In the genomic region with DNA sequence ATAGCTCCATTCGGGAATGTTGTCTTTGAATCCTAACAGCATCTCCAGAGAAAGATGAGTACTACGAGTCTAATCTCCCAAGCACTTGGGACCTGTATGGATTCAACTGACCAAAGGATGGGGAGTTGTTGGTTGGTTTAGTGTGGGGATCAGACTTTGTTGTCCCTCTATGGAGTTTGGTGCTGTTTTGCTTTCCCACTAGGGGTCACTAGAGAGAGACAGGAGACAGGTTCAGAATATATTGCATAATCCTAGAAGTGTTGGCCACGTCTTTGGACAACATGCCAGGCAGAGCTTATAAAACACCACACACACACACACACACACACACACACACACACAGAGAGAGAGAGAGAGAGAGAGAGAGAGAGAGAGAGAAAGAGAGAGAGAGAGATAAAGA, we compare ENCODE assay signal across 9 mouse cellular contexts.
DNase-seq lines count a peak whose midpoint lies in the region; ATAC-seq and TF ChIP-seq lines count a peak whose summit lies in the region.
"Had no signal": no experiment of that assay in that cellular context is flagged by ENCODE, and none has a peak within 500 bp of the region (broad histone marks: within the 10 kb centered on the region; RNA-seq: fewer than 3 reads in every experiment).

No protein-coding gene starts in this region.

- no peak overlapping the region for H3K4me2 ChIP-seq in liver, embryonic 11.5 days
- no peak overlapping the region for H3K4me2 ChIP-seq in stomach, postnatal 0 days (replicated peaks; ENCODE audit: low read depth)
- H3K4me2 ChIP-seq: heart, embryonic 15.5 days had no signal

- 0 out of 2 replicates have a peak, but pooled peaks cover 2% of the 10 kb centered on the region for H3K27me3 ChIP-seq in liver, adult 2 months (ENCODE audit: control insufficient read depth, insufficient read depth, low read length)
- no peaks in the 10 kb centered on the region for H3K27me3 ChIP-seq in liver, embryonic 11.5 days (replicated peaks; ENCODE audit: control insufficient read depth, insufficient read depth, low read length)
- no peaks in the 10 kb centered on the region for H3K27me3 ChIP-seq in stomach, postnatal 0 days (ENCODE audit: control insufficient read depth, insufficient read depth, low read length)
- H3K27me3 ChIP-seq: heart, embryonic 15.5 days had no signal

- H3K4me3 ChIP-seq in liver, adult 2 months (ENCODE audit: insufficient read depth, low read depth, low read length), result no peak overlapping the region
- no peak overlapping the region for H3K4me3 ChIP-seq in liver, embryonic 11.5 days (ENCODE audit: low read depth, low read length)
- H3K4me3 ChIP-seq in stomach, postnatal 0 days (ENCODE audit: low read depth, low read length), result no peak overlapping the region
- H3K4me3 ChIP-seq: heart, embryonic 15.5 days had no signal

- TF ChIP-seq POLR2A in liver, adult 2 months (IDR thresholded peaks at IDR 0.05; ENCODE audit: extremely low read depth, insufficient read depth, low read length), result no peak

- no peak for ATAC-seq in liver, embryonic 11.5 days (replicated peaks; ENCODE audit: low FRiP score)
- ATAC-seq in stomach, postnatal 0 days (ENCODE audit: low FRiP score, low TSS enrichment), result 0 out of 2 replicates have a peak, but pooled peaks have one; percentile 19

- peak; percentile 5 to 8 for DNase-seq in cerebellum, adult 18-20 months
- no peak for DNase-seq in cerebellum, postnatal 36 days
- peak; percentile 81 for DNase-seq in liver, adult 2 months (ENCODE audit: extremely low read depth, low read depth, low spot score)
- no peak for DNase-seq in liver, embryonic 11.5 days (ENCODE audit: low spot score)
- DNase-seq in adrenal gland, postnatal 36 days, result peak; percentile 22 to 46
- peak; percentile 30 to 38 for DNase-seq in kidney, adult 8-10 months
- no peak for DNase-seq in stomach, postnatal 0 days (ENCODE audit: low spot score)
- no peak for DNase-seq in right cerebral cortex, postnatal 14 days

- H3K4me1 ChIP-seq in liver, adult 2 months (ENCODE audit: control insufficient read depth, insufficient read depth, low read length), result 0 out of 2 replicates have a peak, but pooled peaks cover 2% of the 10 kb centered on the region
- no peaks in the 10 kb centered on the region; the same call in 1 of the 2 replicates for H3K4me1 ChIP-seq in liver, embryonic 11.5 days (replicated peaks; ENCODE audit: control insufficient read depth, insufficient read depth, low read length)
- H3K4me1 ChIP-seq in stomach, postnatal 0 days (replicated peaks; ENCODE audit: control insufficient read depth, insufficient read depth), result no peaks in the 10 kb centered on the region

- H3K9me3 ChIP-seq in liver, embryonic 11.5 days (ENCODE audit: control insufficient read depth, low read length), result no peaks in the 10 kb centered on the region
- no peaks in the 10 kb centered on the region for H3K9me3 ChIP-seq in stomach, postnatal 0 days (ENCODE audit: control insufficient read depth, low read length)
- H3K9me3 ChIP-seq: heart, embryonic 15.5 days had no signal

- H3K36me3 ChIP-seq in liver, adult 2 months (ENCODE audit: control insufficient read depth, insufficient read depth, low read length), result no peaks in the 10 kb centered on the region
- no peaks in the 10 kb centered on the region for H3K36me3 ChIP-seq in liver, embryonic 11.5 days (ENCODE audit: control insufficient read depth, insufficient read depth, low read length)
- no peaks in the 10 kb centered on the region for H3K36me3 ChIP-seq in stomach, postnatal 0 days (ENCODE audit: control insufficient read depth, insufficient read depth, low read length)
- H3K36me3 ChIP-seq: heart, embryonic 15.5 days had no signal

- no peak for TF ChIP-seq EP300 in stomach, postnatal 0 days (optimal IDR thresholded peaks at IDR 0.05)

- peak; percentile 8; the same call in 1 of the 2 replicates for TF ChIP-seq CTCF in liver, adult 2 months (IDR thresholded peaks at IDR 0.05; ENCODE audit: low read depth, low read length)
- peak; percentile 76 for TF ChIP-seq CTCF in stomach, postnatal 0 days (IDR thresholded peaks at IDR 0.05; ENCODE audit: low read depth)

- H3K27ac ChIP-seq in liver, adult 2 months (replicated peaks; ENCODE audit: insufficient read depth, low read depth, low read length), result no peak overlapping the region
- no peak overlapping the region for H3K27ac ChIP-seq in liver, embryonic 11.5 days (ENCODE audit: low read depth, low read length)
- no peak overlapping the region for H3K27ac ChIP-seq in stomach, postnatal 0 days (replicated peaks)
- H3K27ac ChIP-seq: heart, embryonic 15.5 days had no signal

- no peaks in the 10 kb centered on the region for H3K79me2 ChIP-seq in liver, adult 2 months (ENCODE audit: control insufficient read depth, insufficient read depth, low read length)

- WGBS in liver, adult 2 months, result 51% methylated on average over 3 of the region's 3 CpGs
- WGBS in liver, embryonic 11.5 days, result 45% methylated on average over 3 of the region's 3 CpGs
- 59% methylated on average over 3 of the region's 3 CpGs for WGBS in stomach, postnatal 0 days

- H3K9ac ChIP-seq in liver, adult 2 months (ENCODE audit: low read depth, low read length), result no peak overlapping the region
- H3K9ac ChIP-seq in liver, embryonic 11.5 days (ENCODE audit: low read depth, low read length), result no peak overlapping the region
- H3K9ac ChIP-seq in stomach, postnatal 0 days (ENCODE audit: low read length), result no peak overlapping the region
- H3K9ac ChIP-seq: heart, embryonic 15.5 days had no signal

Comparison
In these comparisons a context has a peak if more than half of its experiments do, and no peak if none do; other contexts are left out.
1. DNase-seq: peak in cerebellum, adult 18-20 months (2 of 2), liver, adult 2 months (single experiment), adrenal gland, postnatal 36 days (2 of 2) and kidney, adult 8-10 months (2 of 2); none in cerebellum, postnatal 36 days (0 of 2), liver, embryonic 11.5 days (single experiment), stomach, postnatal 0 days (single experiment) and right cerebral cortex, postnatal 14 days (single experiment).